Mouse (Mus musculus) hindbrain, postnatal 0 days (tissue): ENCODE measurements around the gene Pacsin1. TPM values are rescaled to one million over a fixed set of nuclear protein-coding genes. Genes with fewer than 3 reads are reported as not detected.

Source experiments
- ATAC-seq: fragments of 200-750 bp; cut with Nextera tagmentation; 2 replicates; pipeline ENCODE4 v1.8.0; 2017; ENCODE audit warnings: mild to moderate bottlenecking, moderate TSS enrichment, moderate library complexity
- DNase-seq: peaks from one replicate; pipeline ENCODE4 v3.0.0-alpha.2; 2015; ENCODE audit warnings: low spot score
- H3K27ac ChIP-seq: fragments of 300-500 bp; sonication (generic); 2 replicates; pipeline ENCODE4 v1.5.1; 2014; ENCODE audit warnings: mild to moderate bottlenecking
- H3K27me3 ChIP-seq: fragments of 300-500 bp; sonication (generic); 2 replicates; pipeline ENCODE4 v1.6.1; 2014; ENCODE audit warnings: low read length, mixed read lengths; ENCODE audit not compliant: insufficient read depth
- H3K36me3 ChIP-seq: fragments of 300-500 bp; sonication (generic); 2 replicates; pipeline ENCODE4 v1.6.1; 2014; ENCODE audit warnings: low read length, mixed read lengths; ENCODE audit not compliant: insufficient read depth
- H3K4me1 ChIP-seq: fragments of 300-500 bp; sonication (generic); 2 replicates; pipeline ENCODE4 v1.6.1; 2014; ENCODE audit warnings: antibody characterized with exemption, low read length, mixed read lengths; ENCODE audit not compliant: insufficient read depth
- H3K4me2 ChIP-seq: fragments of 300-500 bp; sonication (generic); 2 replicates; pipeline ENCODE4 v1.6.1; 2014; ENCODE audit warnings: low read depth, mild to moderate bottlenecking, low read length, moderate library complexity, mixed read lengths
- H3K4me3 ChIP-seq: fragments of 300-500 bp; sonication (generic); 2 replicates; pipeline ENCODE4 v1.5.1; 2014; ENCODE audit warnings: low read length
- H3K9ac ChIP-seq: fragments of 300-500 bp; sonication (generic); replicated peaks from 2 replicates; pipeline ENCODE4 v1.6.1; 2014; ENCODE audit warnings: mild to moderate bottlenecking, low read length, moderate library complexity, mixed read lengths
- H3K9me3 ChIP-seq: fragments of 300-500 bp; sonication (generic); 2 replicates; pipeline ENCODE4 v1.6.1; 2016; ENCODE audit warnings: low read length, mixed read lengths
- CTCF ChIP-seq: IDR thresholded peaks from 2 replicates; pipeline ENCODE4 v1.5.1; 2016; ENCODE audit warnings: antibody characterized with exemption, control low read depth, low read depth
- WGBS: fragments of 180-500 bp; shearing (Covaris S2); extraction: QIAGEN DNeasy Blood & Tissue Kit; methylation state at CpG from one replicate; pipeline ENCODE4 v1.1.7; 2014; 5-methylcytosine and 5-hydroxymethylcytosine counted together
- polyA plus RNA-seq: library from polyadenylated mRNA; unstranded; fragments of >200 nt; fragmentation: Nextera tagmentation; extraction: Ambion mirVana; gene quantifications from 2 replicates; pipeline ENCODE4 v1.2.1, GENCODE M21; 2015
- total RNA-seq: library from RNA; depleted of rRNA; stranded (reverse); fragments of >200 nt; gene quantifications from 2 replicates; pipeline ENCODE4 v1.2.3, GENCODE M21; 2014

Pacsin1 gene
- total and polyA plus RNA-seq, 2 experiments from 2014 or later, result 62.9 to 80.0 TPM

- DNase-seq (peak; percentile 54), ATAC-seq (peak; percentile 27)
- Histone ChIP-seq H3K9me3 (no peaks in the 10 kb centered on the region), H3K27ac (peak overlapping the region; percentile 80), H3K9ac (peak overlapping the region; percentile 57), H3K27me3 (no peaks in the 10 kb centered on the region), H3K4me2 (peak overlapping the region; percentile 72), H3K36me3 (no peaks in the 10 kb centered on the region), H3K4me1 (peaks cover 8% of the 10 kb centered on the region; the same call in 1 of the 2 replicates), H3K4me3 (peak overlapping the region; percentile 61)
- no peak for TF ChIP-seq CTCF
- 2% methylated on average over 14 of the region's 14 CpGs for WGBS
These were observed 696 bp downstream of the Pacsin1 start for GRCm38 (mm10) chr17:27656011-27656399.

- H3K9me3 ChIP-seq, result no peaks in the 10 kb centered on the region
- H3K27me3 ChIP-seq, result no peaks in the 10 kb centered on the region
- DNase-seq (no peak), ATAC-seq (no peak)
- peaks cover 8% of the 10 kb centered on the region; the same call in 1 of the 2 replicates for H3K4me1 ChIP-seq
- peak overlapping the region; percentile 80 for H3K27ac ChIP-seq
- no peaks in the 10 kb centered on the region for H3K36me3 ChIP-seq
- H3K4me2 ChIP-seq, result peak overlapping the region; percentile 72
- H3K9ac ChIP-seq, result peak overlapping the region; percentile 57
- TF ChIP-seq CTCF, result no peak
- H3K4me3 ChIP-seq, result peak overlapping the region; percentile 61
- 18% methylated on average over 5 of the region's 5 CpGs for WGBS
These were observed 1.1 kb downstream of the Pacsin1 start for GRCm38 (mm10) chr17:27656414-27656813.

- Histone ChIP-seq H3K27ac (peak overlapping the region; percentile 36; the same call in 1 of the 2 replicates), H3K4me2 (peak overlapping the region; percentile 72), H3K9me3 (no peaks in the 10 kb centered on the region), H3K9ac (no peak overlapping the region), H3K4me3 (0 out of 2 replicates have a peak overlapping the region, but pooled peaks have one; percentile 61), H3K27me3 (no peaks in the 10 kb centered on the region), H3K36me3 (no peaks in the 10 kb centered on the region), H3K4me1 (peaks cover 8% of the 10 kb centered on the region; the same call in 1 of the 2 replicates)
- ATAC-seq, result no peak
- peak; percentile 32 for DNase-seq
- no peak for TF ChIP-seq CTCF
- 59% methylated on average over 8 of the region's 8 CpGs for WGBS
These were observed 1.8 kb downstream of the Pacsin1 start for GRCm38 (mm10) chr17:27657123-27657522.

DNA sequence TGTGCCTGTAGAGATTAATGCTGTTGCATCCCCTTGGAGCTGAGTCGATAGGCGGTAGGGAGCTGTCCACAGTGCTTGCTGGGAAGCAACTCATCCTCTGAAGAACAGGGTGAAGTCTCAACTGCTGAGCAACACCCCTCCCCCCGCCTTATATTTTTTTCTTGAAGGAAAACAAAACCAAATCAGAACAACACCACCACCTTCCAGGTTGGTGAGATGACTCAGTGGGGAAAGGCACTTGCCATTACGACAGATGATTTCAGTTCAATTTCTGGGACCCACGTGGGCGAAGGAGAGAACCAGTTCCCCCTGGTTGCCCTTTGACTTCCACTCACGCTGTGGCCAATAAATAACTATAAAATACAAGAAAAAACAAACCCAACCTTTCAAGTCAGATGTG lies 3.5 kb downstream of the Pacsin1 start:
- ATAC-seq (no peak), DNase-seq (no peak)
- Histone ChIP-seq H3K9ac (no peak overlapping the region), H3K9me3 (no peaks in the 10 kb centered on the region), H3K4me3 (no peak overlapping the region), H3K4me1 (peaks cover 8% of the 10 kb centered on the region; the same call in 1 of the 2 replicates), H3K27me3 (no peaks in the 10 kb centered on the region), H3K36me3 (no peaks in the 10 kb centered on the region), H3K27ac (no peak overlapping the region), H3K4me2 (no peak overlapping the region)
- WGBS, result 81% methylated on average over 7 of the region's 7 CpGs
- no peak for TF ChIP-seq CTCF

GRCm38 (mm10) chr17:27671720-27672119 lies 16.4 kb downstream of the Pacsin1 start:
- no peak overlapping the region for H3K4me3 ChIP-seq
- no peak overlapping the region for H3K27ac ChIP-seq
- H3K9me3 ChIP-seq, result no peaks in the 10 kb centered on the region
- TF ChIP-seq CTCF, result no peak
- H3K4me2 ChIP-seq, result no peak overlapping the region
- H3K9ac ChIP-seq, result no peak overlapping the region
- no peaks in the 10 kb centered on the region for H3K36me3 ChIP-seq
- ATAC-seq (no peak), DNase-seq (no peak)
- H3K4me1 ChIP-seq, result no peaks in the 10 kb centered on the region
- H3K27me3 ChIP-seq, result no peaks in the 10 kb centered on the region
- WGBS, result 82% methylated on average over 6 of the region's 6 CpGs

GRCm38 (mm10) chr17:27673945-27674344 lies 18.6 kb downstream of the Pacsin1 start:
- no peak for TF ChIP-seq CTCF
- Histone ChIP-seq H3K27me3 (no peaks in the 10 kb centered on the region), H3K4me1 (peaks cover 1% of the 10 kb centered on the region; the same call in 1 of the 2 replicates), H3K27ac (no peak overlapping the region), H3K9me3 (no peaks in the 10 kb centered on the region), H3K9ac (no peak overlapping the region), H3K36me3 (no peaks in the 10 kb centered on the region), H3K4me2 (no peak overlapping the region), H3K4me3 (no peak overlapping the region)
- DNase-seq (no peak), ATAC-seq (no peak)
- 34% methylated on average over 7 of the region's 7 CpGs for WGBS

DNA sequence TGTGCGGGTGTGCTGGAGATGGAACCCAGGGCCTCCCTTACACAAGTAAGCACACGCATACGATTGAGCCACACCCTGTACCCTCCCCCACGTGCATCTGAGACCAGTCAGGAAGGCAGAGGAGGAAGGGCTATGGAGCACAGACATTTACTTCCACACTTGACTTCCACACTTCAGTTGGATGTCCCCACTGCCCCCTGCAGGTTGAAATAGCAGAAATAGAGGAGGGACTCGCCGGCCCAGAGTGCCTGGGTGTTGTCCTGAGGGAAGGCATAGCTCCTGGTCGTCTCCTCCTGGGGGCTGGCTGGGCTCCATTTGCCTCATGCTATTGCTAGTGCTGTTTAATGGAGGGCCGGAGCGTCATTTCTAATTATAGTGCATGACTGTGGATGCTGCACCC lies 20.1 kb downstream of the Pacsin1 start:
- no peak overlapping the region for H3K4me2 ChIP-seq
- no peak for DNase-seq
- peak; percentile 50 for TF ChIP-seq CTCF
- peak; percentile 7; the same call in 1 of the 2 replicates for ATAC-seq
- no peak overlapping the region for H3K4me3 ChIP-seq
- no peak overlapping the region for H3K27ac ChIP-seq
- H3K9me3 ChIP-seq, result no peaks in the 10 kb centered on the region
- H3K4me1 ChIP-seq, result peaks cover 7% of the 10 kb centered on the region; the same call in 1 of the 2 replicates
- WGBS, result 66% methylated on average over 9 of the region's 9 CpGs
- H3K36me3 ChIP-seq, result no peaks in the 10 kb centered on the region
- no peaks in the 10 kb centered on the region for H3K27me3 ChIP-seq
- no peak overlapping the region for H3K9ac ChIP-seq
